Mouse (Mus musculus): ENCODE results near the gene Taar4.

GRCm38 (mm10) chr10:24008143-24008542 lies 47.8 kb downstream of the Taar4 start:
- TF ChIP-seq CTCF (IDR thresholded peaks at IDR 0.05; ENCODE audit: low read depth, low read length) (no peak), POLR2A (IDR thresholded peaks at IDR 0.05; ENCODE audit: extremely low read depth, insufficient read depth, low read length) (no peak)
